13 mouse cellular contexts compared by ENCODE assay signal in the genomic region with DNA sequence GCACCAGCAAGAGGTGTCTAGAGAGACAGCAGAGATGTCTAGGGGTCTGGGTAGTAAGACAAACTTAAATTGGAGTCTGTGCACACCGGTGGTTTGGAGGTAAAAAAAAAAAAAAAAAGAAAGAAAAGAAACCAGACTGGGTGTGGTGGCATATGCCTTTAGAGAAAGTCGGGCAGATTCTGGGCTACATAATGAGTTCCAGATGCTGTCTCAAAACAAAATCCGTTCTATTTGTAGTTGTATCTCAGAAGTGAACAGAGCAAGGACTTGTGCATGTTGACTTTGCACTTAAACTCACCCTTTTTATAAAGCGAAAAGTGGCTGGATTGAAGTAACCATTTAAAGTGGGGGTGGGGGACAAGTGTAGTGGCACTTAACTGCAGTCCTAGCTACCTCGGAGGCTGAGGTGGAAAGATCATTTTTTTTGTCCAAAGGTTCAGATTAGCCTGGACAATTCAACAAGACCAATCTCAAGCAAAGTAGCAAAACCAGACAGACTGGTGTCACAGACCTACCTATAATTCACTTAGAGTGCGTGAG. TPM values are rescaled to one million over a fixed set of nuclear protein-coding genes. Genes with fewer than 3 reads are reported as not detected.
DNase-seq lines count a peak whose midpoint lies in the region; ATAC-seq and TF ChIP-seq lines count a peak whose summit lies in the region.
"Had no signal": no experiment of that assay in that cellular context is flagged by ENCODE, and none has a peak within 500 bp of the region (broad histone marks: within the 10 kb centered on the region; RNA-seq: fewer than 3 reads in every experiment).

No protein-coding gene starts in this region.

- no peaks in the 10 kb centered on the region for H3K9me3 ChIP-seq in lung, postnatal 0 days (ENCODE audit: low read length)
- H3K9me3 ChIP-seq: megakaryocyte, embryonic 14.5 days; neural tube, embryonic 15.5 days; stomach, embryonic 15.5 days had no signal

- H3K4me2 ChIP-seq in lung, postnatal 0 days (replicated peaks; ENCODE audit: low read depth, low read length), result peak overlapping the region; percentile 76; the same call in 1 of the 2 replicates

- H3K27me3 ChIP-seq in lung, postnatal 0 days (replicated peaks; ENCODE audit: insufficient read depth, low read length), result no peaks in the 10 kb centered on the region
- H3K27me3 ChIP-seq: CH12.LX; neural tube, embryonic 15.5 days; stomach, embryonic 15.5 days had no signal

- 43% methylated on average over 6 of the region's 6 CpGs for WGBS in lung, postnatal 0 days

- peaks cover 23% of the 10 kb centered on the region; the same call in 1 of the 2 replicates for H3K4me1 ChIP-seq in lung, postnatal 0 days (ENCODE audit: insufficient read depth, low read depth, low read length)

- no peaks in the 10 kb centered on the region for H3K36me3 ChIP-seq in lung, postnatal 0 days (ENCODE audit: insufficient read depth, low read length)
- H3K36me3 ChIP-seq: stomach, embryonic 15.5 days had no signal

- peak; percentile 62 for TF ChIP-seq EP300 in lung, postnatal 0 days (IDR thresholded peaks at IDR 0.05)

- peak overlapping the region; percentile 66; the same call in 1 of the 2 replicates for H3K27ac ChIP-seq in lung, postnatal 0 days (ENCODE audit: low read length)
- H3K27ac ChIP-seq: liver, embryonic 14.5 days; neural tube, embryonic 15.5 days; stomach, embryonic 15.5 days had no signal

- no peak overlapping the region for H3K4me3 ChIP-seq in lung, postnatal 0 days (ENCODE audit: low read depth, low read length)

- DNase-seq in embryo, embryonic 10 days (ENCODE audit: low spot score), result peak; percentile 18
- DNase-seq in embryo, embryonic 9.5 days (ENCODE audit: extremely low spot score), result no peak
- DNase-seq in embryo, embryonic 10.5 days (ENCODE audit: low spot score), result peak; percentile 27
- peak; percentile 50 for DNase-seq in fibroblast of lung, adult 2 months (ENCODE audit: low read depth)
- DNase-seq in lung, postnatal 0 days (ENCODE audit: low spot score), result peak; percentile 66
- DNase-seq in right cerebral cortex, postnatal 36 days (ENCODE audit: low spot score in 2 of 2), result no peak
- DNase-seq in kidney, postnatal 14 days, result no peak
- no peak for DNase-seq in thymus, postnatal 0 days (ENCODE audit: low spot score)

- peak; percentile 8; the same call in 1 of the 2 replicates for ATAC-seq in lung, postnatal 0 days

- TF ChIP-seq CTCF in lung, postnatal 0 days (IDR thresholded peaks at IDR 0.05), result no peak

- H3K9ac ChIP-seq in lung, postnatal 0 days (replicated peaks; ENCODE audit: low read depth), result no peak overlapping the region
- H3K9ac ChIP-seq: liver, embryonic 14.5 days; stomach, embryonic 15.5 days had no signal

RNA-seq across cellular contexts. Expression of a gene that starts 0.9 kb away (rescaled TPM):
- polyA plus RNA-seq in lung, postnatal 0 days (2015; fragmentation: Nextera tagmentation; extraction: Ambion mirVana), result 41.7 and 44.7 TPM in 2 replicates
- polyA plus RNA-seq in thymus, postnatal 0 days (2015; fragmentation: Nextera tagmentation; extraction: Ambion mirVana), result 18.3 and 19.9 TPM in 2 replicates

RNA-seq across cellular contexts. Expression of a gene that starts 54.5 kb away (rescaled TPM):
- 30.5 and 36.6 TPM in 2 replicates for polyA plus RNA-seq in lung, postnatal 0 days (2015; fragmentation: Nextera tagmentation; extraction: Ambion mirVana)
- polyA plus RNA-seq in thymus, postnatal 0 days (2015; fragmentation: Nextera tagmentation; extraction: Ambion mirVana), result 1.8 and 1.9 TPM in 2 replicates

Comparison
In these comparisons a context has a peak if more than half of its experiments do, and no peak if none do; other contexts are left out.
1. DNase-seq: peak in embryo, embryonic 10 days (single experiment), embryo, embryonic 10.5 days (single experiment), fibroblast of lung, adult 2 months (single experiment) and lung, postnatal 0 days (single experiment); none in embryo, embryonic 9.5 days (single experiment), right cerebral cortex, postnatal 36 days (0 of 2), kidney, postnatal 14 days (single experiment) and thymus, postnatal 0 days (single experiment).
2. RNA of a gene that starts 54.5 kb away (polyA plus RNA-seq): 30.5 to 36.6 TPM in lung, postnatal 0 days; 1.8 to 1.9 TPM in thymus, postnatal 0 days; every median in the first group is over 10 times any median in the second.